Mouse (Mus musculus): ENCODE measurements around the gene Hmx2. TPM values are rescaled to one million over a fixed set of nuclear protein-coding genes. Genes with fewer than 3 reads are reported as not detected.

Gene Hmx2
- total and polyA plus RNA-seq, 2 experiments from 2014 or later: not detected

GRCm38 (mm10) chr7:131597779-131598482 is 49.4 kb downstream of the Hmx2 start:
- no peaks in the 10 kb centered on the region for H3K36me3 ChIP-seq (replicated peaks; ENCODE audit: control insufficient read depth, insufficient read depth, low read length)
- no peak overlapping the region for H3K9ac ChIP-seq (replicated peaks; ENCODE audit: low read depth, low read length)
- ATAC-seq (ENCODE audit: insufficient read depth, low read depth) (no peak), DNase-seq (ENCODE audit: low spot score) (no peak)
- TF ChIP-seq EP300 (IDR thresholded peaks at IDR 0.05; ENCODE audit: low read depth): no peak
- TF ChIP-seq CTCF (IDR thresholded peaks at IDR 0.05; ENCODE audit: low read depth): no peak
- H3K9me3 ChIP-seq (replicated peaks; ENCODE audit: control insufficient read depth, low read length): no peaks in the 10 kb centered on the region
- no peak overlapping the region for H3K4me3 ChIP-seq (ENCODE audit: low read depth, low read length)
- no peaks in the 10 kb centered on the region for H3K4me1 ChIP-seq (ENCODE audit: control insufficient read depth, insufficient read depth)
- H3K27ac ChIP-seq (ENCODE audit: low read depth): no peak overlapping the region
- 22% methylated on average over 12 of the region's 12 CpGs for WGBS
- H3K4me2 ChIP-seq (ENCODE audit: low read depth, low read length): no peak overlapping the region
- H3K27me3 ChIP-seq (ENCODE audit: control insufficient read depth, insufficient read depth, low read length): peaks cover 9% of the 10 kb centered on the region; the same call in 1 of the 2 replicates

GRCm38 (mm10) chr7:131598483-131598824 is 49.9 kb downstream of the Hmx2 start:
- no peaks in the 10 kb centered on the region for H3K4me1 ChIP-seq (ENCODE audit: control insufficient read depth, insufficient read depth)
- H3K27ac ChIP-seq (ENCODE audit: low read depth): no peak overlapping the region
- peaks cover 9% of the 10 kb centered on the region; the same call in 1 of the 2 replicates for H3K27me3 ChIP-seq (ENCODE audit: control insufficient read depth, insufficient read depth, low read length)
- no peaks in the 10 kb centered on the region for H3K36me3 ChIP-seq (replicated peaks; ENCODE audit: control insufficient read depth, insufficient read depth, low read length)
- TF ChIP-seq EP300 (IDR thresholded peaks at IDR 0.05; ENCODE audit: low read depth): no peak
- no peak; the same call in 1 of the 2 replicates for TF ChIP-seq CTCF (IDR thresholded peaks at IDR 0.05; ENCODE audit: low read depth)
- H3K9me3 ChIP-seq (replicated peaks; ENCODE audit: control insufficient read depth, low read length): no peaks in the 10 kb centered on the region
- no peak for DNase-seq (ENCODE audit: low spot score)
- no peak overlapping the region for H3K4me2 ChIP-seq (ENCODE audit: low read depth, low read length)
- no peak overlapping the region for H3K9ac ChIP-seq (replicated peaks; ENCODE audit: low read depth, low read length)
- WGBS: 6% methylated on average over 5 of the region's 5 CpGs
- no peak for ATAC-seq (ENCODE audit: insufficient read depth, low read depth)
- H3K4me3 ChIP-seq (ENCODE audit: low read depth, low read length): no peak overlapping the region

DNA sequence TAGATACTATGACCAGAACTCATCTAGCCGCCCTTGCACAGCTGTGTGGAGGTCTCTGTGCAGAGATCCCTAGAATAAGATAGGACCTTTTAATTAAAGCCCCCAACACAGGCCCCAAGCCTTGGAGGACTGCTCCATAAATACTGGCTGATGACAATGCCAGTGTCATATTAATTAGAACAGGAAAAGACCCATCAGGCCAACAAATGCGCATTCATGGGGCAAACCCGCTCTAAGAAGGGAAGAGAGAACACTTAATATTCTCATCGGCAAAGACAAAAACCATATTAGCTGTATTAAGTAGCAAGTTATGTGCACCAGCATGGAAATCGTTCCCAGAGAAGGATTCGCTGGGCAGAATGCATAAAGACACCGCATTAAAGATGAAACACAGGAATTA is 53.5 kb downstream of the Hmx2 start:
- Histone ChIP-seq H3K9me3 (replicated peaks; ENCODE audit: control insufficient read depth, low read length) (no peaks in the 10 kb centered on the region), H3K27me3 (ENCODE audit: control insufficient read depth, insufficient read depth, low read length) (peaks cover 9% of the 10 kb centered on the region; the same call in 1 of the 2 replicates), H3K27ac (ENCODE audit: low read depth) (no peak overlapping the region), H3K4me1 (ENCODE audit: control insufficient read depth, insufficient read depth) (no peaks in the 10 kb centered on the region), H3K4me2 (ENCODE audit: low read depth, low read length) (no peak overlapping the region), H3K9ac (replicated peaks; ENCODE audit: low read depth, low read length) (no peak overlapping the region), H3K36me3 (replicated peaks; ENCODE audit: control insufficient read depth, insufficient read depth, low read length) (no peaks in the 10 kb centered on the region), H3K4me3 (ENCODE audit: low read depth, low read length) (no peak overlapping the region)
- TF ChIP-seq EP300 (IDR thresholded peaks at IDR 0.05; ENCODE audit: low read depth): no peak
- no peak for TF ChIP-seq CTCF (IDR thresholded peaks at IDR 0.05; ENCODE audit: low read depth)
- ATAC-seq (ENCODE audit: insufficient read depth, low read depth) (no peak), DNase-seq (ENCODE audit: low spot score) (no peak)
- 85% methylated on average over 7 of the region's 7 CpGs for WGBS

GRCm38 (mm10) chr7:131603186-131603585 is 54.6 kb downstream of the Hmx2 start:
- DNase-seq (ENCODE audit: low spot score): no peak
- no peak for ATAC-seq (ENCODE audit: insufficient read depth, low read depth)
- Histone ChIP-seq H3K9me3 (replicated peaks; ENCODE audit: control insufficient read depth, low read length) (no peaks in the 10 kb centered on the region), H3K9ac (replicated peaks; ENCODE audit: low read depth, low read length) (no peak overlapping the region), H3K4me3 (ENCODE audit: low read depth, low read length) (no peak overlapping the region), H3K27ac (ENCODE audit: low read depth) (no peak overlapping the region), H3K4me2 (ENCODE audit: low read depth, low read length) (no peak overlapping the region), H3K4me1 (ENCODE audit: control insufficient read depth, insufficient read depth) (no peaks in the 10 kb centered on the region), H3K27me3 (ENCODE audit: control insufficient read depth, insufficient read depth, low read length) (no peaks in the 10 kb centered on the region), H3K36me3 (replicated peaks; ENCODE audit: control insufficient read depth, insufficient read depth, low read length) (no peaks in the 10 kb centered on the region)
- no peak for TF ChIP-seq EP300 (IDR thresholded peaks at IDR 0.05; ENCODE audit: low read depth)
- TF ChIP-seq CTCF (IDR thresholded peaks at IDR 0.05; ENCODE audit: low read depth): no peak
- WGBS: 31% methylated on average over 8 of the region's 11 CpGs

- no peak overlapping the region for H3K4me3 ChIP-seq (ENCODE audit: low read depth, low read length)
- 89% methylated on average over 10 of the region's 10 CpGs for WGBS
- TF ChIP-seq CTCF (IDR thresholded peaks at IDR 0.05; ENCODE audit: low read depth) (no peak), EP300 (IDR thresholded peaks at IDR 0.05; ENCODE audit: low read depth) (no peak)
Measured at GRCm38 (mm10) chr7:131604946-131605345, 56.4 kb downstream of the Hmx2 start.

GRCm38 (mm10) chr7:131605481-131605880 is 56.9 kb downstream of the Hmx2 start:
- no peaks in the 10 kb centered on the region for H3K36me3 ChIP-seq (replicated peaks; ENCODE audit: control insufficient read depth, insufficient read depth, low read length)
- H3K27ac ChIP-seq (ENCODE audit: low read depth): no peak overlapping the region
- DNase-seq (ENCODE audit: low spot score) (no peak), ATAC-seq (ENCODE audit: insufficient read depth, low read depth) (no peak)
- WGBS: 64% methylated on average over 4 of the region's 4 CpGs
- H3K4me3 ChIP-seq (ENCODE audit: low read depth, low read length): no peak overlapping the region
- no peak for TF ChIP-seq CTCF (IDR thresholded peaks at IDR 0.05; ENCODE audit: low read depth)
- no peak for TF ChIP-seq EP300 (IDR thresholded peaks at IDR 0.05; ENCODE audit: low read depth)
- H3K9ac ChIP-seq (replicated peaks; ENCODE audit: low read depth, low read length): no peak overlapping the region
- no peak overlapping the region for H3K4me2 ChIP-seq (ENCODE audit: low read depth, low read length)
- peaks cover 4% of the 10 kb centered on the region; the same call in 1 of the 2 replicates for H3K4me1 ChIP-seq (ENCODE audit: control insufficient read depth, insufficient read depth)
- H3K9me3 ChIP-seq (replicated peaks; ENCODE audit: control insufficient read depth, low read length): no peaks in the 10 kb centered on the region
- no peaks in the 10 kb centered on the region for H3K27me3 ChIP-seq (ENCODE audit: control insufficient read depth, insufficient read depth, low read length)

More at GRCm38 (mm10) chr7:131604946-131605345, 56.4 kb downstream of the Hmx2 start:
- Histone ChIP-seq H3K27me3 (ENCODE audit: control insufficient read depth, insufficient read depth, low read length) (no peaks in the 10 kb centered on the region), H3K4me1 (ENCODE audit: control insufficient read depth, insufficient read depth) (peaks cover 4% of the 10 kb centered on the region; the same call in 1 of the 2 replicates), H3K9me3 (replicated peaks; ENCODE audit: control insufficient read depth, low read length) (no peaks in the 10 kb centered on the region), H3K27ac (ENCODE audit: low read depth) (no peak overlapping the region), H3K36me3 (replicated peaks; ENCODE audit: control insufficient read depth, insufficient read depth, low read length) (no peaks in the 10 kb centered on the region), H3K4me2 (ENCODE audit: low read depth, low read length) (no peak overlapping the region), H3K9ac (replicated peaks; ENCODE audit: low read depth, low read length) (no peak overlapping the region)
- DNase-seq (ENCODE audit: low spot score) (no peak), ATAC-seq (ENCODE audit: insufficient read depth, low read depth) (no peak)

Other genes with a start within 250 kb of the Hmx2 start
- gene Cuzd1, start 226.5 kb upstream of the Hmx2 start, total RNA-seq (2014; rRNA removed; ENCODE audit: low replicate concordance): 0.84 and 3.4 TPM in 2 replicates
- 0.60 and 0.65 TPM in 2 replicates for gene Cuzd1, start 226.5 kb upstream of the Hmx2 start, polyA plus RNA-seq (2015; fragmentation: Nextera tagmentation; extraction: Ambion mirVana)
- not detected in 2 replicates for gene Fam24b, start 219.3 kb upstream of the Hmx2 start, total RNA-seq (2014; rRNA removed; ENCODE audit: low replicate concordance)
- gene Fam24b, start 219.3 kb upstream of the Hmx2 start, polyA plus RNA-seq (2015; fragmentation: Nextera tagmentation; extraction: Ambion mirVana): 0.18 TPM in 1 of 2 replicates, not detected in the other
- not detected in 2 replicates for gene Fam24a, start 214.9 kb upstream of the Hmx2 start, total RNA-seq (2014; rRNA removed; ENCODE audit: low replicate concordance)
- gene Fam24a, start 214.9 kb upstream of the Hmx2 start, polyA plus RNA-seq (2015; fragmentation: Nextera tagmentation; extraction: Ambion mirVana): not detected in 2 replicates
- gene 2310057M21Rik, start 186.0 kb upstream of the Hmx2 start, total RNA-seq (2014; rRNA removed; ENCODE audit: low replicate concordance): 4.2 and 6.3 TPM in 2 replicates
- gene 2310057M21Rik, start 186.0 kb upstream of the Hmx2 start, polyA plus RNA-seq (2015; fragmentation: Nextera tagmentation; extraction: Ambion mirVana): 13.6 and 15.0 TPM in 2 replicates
- 75.0 and 82.2 TPM in 2 replicates for gene Pstk, start 177.6 kb upstream of the Hmx2 start, total RNA-seq (2014; rRNA removed; ENCODE audit: low replicate concordance)
- gene Pstk, start 177.6 kb upstream of the Hmx2 start, polyA plus RNA-seq (2015; fragmentation: Nextera tagmentation; extraction: Ambion mirVana): 124 and 126 TPM in 2 replicates
- gene Ikzf5, start 138.3 kb upstream of the Hmx2 start, total RNA-seq (2014; rRNA removed; ENCODE audit: low replicate concordance): 9.5 and 12.2 TPM in 2 replicates
- gene Ikzf5, start 138.3 kb upstream of the Hmx2 start, polyA plus RNA-seq (2015; fragmentation: Nextera tagmentation; extraction: Ambion mirVana): 7.2 and 7.3 TPM in 2 replicates
- 32.5 and 36.8 TPM in 2 replicates for gene Acadsb, start 138.2 kb upstream of the Hmx2 start, total RNA-seq (2014; rRNA removed; ENCODE audit: low replicate concordance)
- gene Acadsb, start 138.2 kb upstream of the Hmx2 start, polyA plus RNA-seq (2015; fragmentation: Nextera tagmentation; extraction: Ambion mirVana): 81.1 and 83.9 TPM in 2 replicates
- not detected in 2 replicates for gene Hmx3, start 5.9 kb upstream of the Hmx2 start, total RNA-seq (2014; rRNA removed; ENCODE audit: low replicate concordance)
- gene Hmx3, start 5.9 kb upstream of the Hmx2 start, polyA plus RNA-seq (2015; fragmentation: Nextera tagmentation; extraction: Ambion mirVana): not detected in 2 replicates
- 75.8 and 89.9 TPM in 2 replicates for gene Bub3, start 11.4 kb downstream of the Hmx2 start, total RNA-seq (2014; rRNA removed; ENCODE audit: low replicate concordance)
- 67.6 and 70.5 TPM in 2 replicates for gene Bub3, start 11.4 kb downstream of the Hmx2 start, polyA plus RNA-seq (2015; fragmentation: Nextera tagmentation; extraction: Ambion mirVana)